Mouse (Mus musculus): Measurements from ENCODE around the gene 4933407L21Rik. TPM values are rescaled to one million over a fixed set of nuclear protein-coding genes. Genes with fewer than 3 reads are reported as not detected.
"Not testable (repeated sequence)": the region's sequence is repeated elsewhere in the genome, so short reads cannot be mapped to it uniquely, and the experiment has no call there.

4933407L21Rik gene
- polyA plus RNA-seq, 1 experiment = 2.2 TPM

- 93% methylated on average over 2 of the region's 2 CpGs for WGBS
- no peaks in the 10 kb centered on the region for H3K36me3 ChIP-seq (ENCODE audit: control insufficient read depth, insufficient read depth, low read length)
- DNase-seq = no peak
- H3K4me1 ChIP-seq (replicated peaks; ENCODE audit: control insufficient read depth, insufficient read depth, low read length) = no peaks in the 10 kb centered on the region
- no peak overlapping the region for H3K27ac ChIP-seq (ENCODE audit: control insufficient read depth, insufficient read depth, low read length)
- H3K4me3 ChIP-seq (ENCODE audit: control insufficient read depth, insufficient read depth, low read length) = no peak overlapping the region
- TF ChIP-seq CTCF (IDR thresholded peaks at IDR 0.05; ENCODE audit: borderline replicate concordance, control insufficient read depth, extremely low read depth, insufficient read depth, low read length, poor library complexity) = no peak
- TF ChIP-seq POLR2A (IDR thresholded peaks at IDR 0.05; ENCODE audit: control insufficient read depth, extremely low read depth, insufficient read depth, low read length, poor library complexity) = no peak
- no peaks in the 10 kb centered on the region for H3K27me3 ChIP-seq (ENCODE audit: control insufficient read depth, insufficient read depth, low read length)
Measured at GRCm38 (mm10) chr1:85973468-85973877, 45.2 kb downstream of the 4933407L21Rik start.

DNA sequence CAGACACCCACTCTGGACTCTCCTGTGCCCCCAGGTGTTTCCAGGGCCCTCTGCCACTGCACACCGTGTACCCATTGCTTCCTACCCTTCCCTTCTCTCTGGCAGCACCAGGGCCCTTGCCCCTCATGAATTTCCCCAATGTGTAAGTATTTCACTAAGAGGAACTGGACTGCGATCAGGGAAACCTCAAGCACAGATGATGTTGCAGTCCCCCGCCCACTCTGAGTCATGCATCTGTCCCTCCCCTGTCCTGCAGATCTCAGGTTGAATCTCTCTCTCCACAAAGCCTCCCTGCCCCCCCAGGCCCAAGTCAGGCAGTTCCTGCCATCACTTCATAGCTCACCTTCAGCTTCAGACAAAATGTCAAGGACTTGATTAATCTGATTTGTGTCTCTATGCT lies 49.4 kb downstream of the 4933407L21Rik start:
- 35% methylated on average over 3 of the region's 3 CpGs for WGBS
- no peaks in the 10 kb centered on the region for H3K27me3 ChIP-seq (ENCODE audit: control insufficient read depth, insufficient read depth, low read length)
- H3K4me3 ChIP-seq (ENCODE audit: control insufficient read depth, insufficient read depth, low read length) = no peak overlapping the region
- no peak overlapping the region for H3K27ac ChIP-seq (ENCODE audit: control insufficient read depth, insufficient read depth, low read length)
- TF ChIP-seq CTCF (IDR thresholded peaks at IDR 0.05; ENCODE audit: borderline replicate concordance, control insufficient read depth, extremely low read depth, insufficient read depth, low read length, poor library complexity) (no peak), POLR2A (IDR thresholded peaks at IDR 0.05; ENCODE audit: control insufficient read depth, extremely low read depth, insufficient read depth, low read length, poor library complexity) (no peak)
- H3K4me1 ChIP-seq (replicated peaks; ENCODE audit: control insufficient read depth, insufficient read depth, low read length) = no peaks in the 10 kb centered on the region; the same call in 1 of the 2 replicates
- no peak for DNase-seq
- no peaks in the 10 kb centered on the region for H3K36me3 ChIP-seq (ENCODE audit: control insufficient read depth, insufficient read depth, low read length)

DNA sequence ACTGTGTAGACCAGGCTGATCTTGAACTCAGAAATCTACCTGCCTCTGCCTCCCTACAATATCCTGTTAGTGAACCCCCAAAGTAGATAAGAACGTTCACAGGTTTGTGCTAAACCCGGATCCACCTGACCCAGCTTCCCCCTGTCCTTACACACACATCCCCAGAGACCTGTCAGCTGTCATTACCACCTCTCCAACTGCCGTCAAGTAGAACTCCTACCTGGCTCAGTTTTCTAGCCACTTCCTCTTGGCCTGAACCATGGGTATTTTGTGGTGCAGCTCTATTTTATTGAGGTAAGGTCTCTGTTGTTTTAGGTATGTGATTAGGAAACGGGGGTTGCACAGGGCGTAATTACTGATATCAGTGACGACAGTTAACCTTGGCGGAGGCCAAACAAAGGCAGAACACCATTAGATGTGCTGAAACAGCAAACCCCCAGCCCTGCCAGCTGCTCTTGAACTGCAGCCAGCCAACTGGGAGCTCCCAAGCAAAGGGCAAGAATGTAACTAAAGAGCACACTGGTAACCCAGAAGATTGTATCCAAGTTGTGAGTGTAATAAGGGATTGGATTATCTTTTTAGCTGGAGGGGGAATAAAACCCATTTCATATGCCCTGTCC lies 53.6 kb downstream of the 4933407L21Rik start:
- no peak for DNase-seq
- no peaks in the 10 kb centered on the region for H3K27me3 ChIP-seq (ENCODE audit: control insufficient read depth, insufficient read depth, low read length)
- no peaks in the 10 kb centered on the region for H3K36me3 ChIP-seq (ENCODE audit: control insufficient read depth, insufficient read depth, low read length)
- 26% methylated on average over 7 of the region's 7 CpGs for WGBS
- H3K4me1 ChIP-seq (replicated peaks; ENCODE audit: control insufficient read depth, insufficient read depth, low read length) = no peaks in the 10 kb centered on the region; the same call in 1 of the 2 replicates
- H3K4me3 ChIP-seq (ENCODE audit: control insufficient read depth, insufficient read depth, low read length) = no peak overlapping the region
- H3K27ac ChIP-seq (ENCODE audit: control insufficient read depth, insufficient read depth, low read length) = no peak overlapping the region
- no peak for TF ChIP-seq CTCF (IDR thresholded peaks at IDR 0.05; ENCODE audit: borderline replicate concordance, control insufficient read depth, extremely low read depth, insufficient read depth, low read length, poor library complexity)
- no peak for TF ChIP-seq POLR2A (IDR thresholded peaks at IDR 0.05; ENCODE audit: control insufficient read depth, extremely low read depth, insufficient read depth, low read length, poor library complexity)

GRCm38 (mm10) chr1:85985784-85986183 lies 57.5 kb downstream of the 4933407L21Rik start:
- H3K4me1 ChIP-seq (replicated peaks; ENCODE audit: control insufficient read depth, insufficient read depth, low read length) = no peaks in the 10 kb centered on the region; the same call in 1 of the 2 replicates
- no peaks in the 10 kb centered on the region for H3K36me3 ChIP-seq (ENCODE audit: control insufficient read depth, insufficient read depth, low read length)
- no peak overlapping the region for H3K27ac ChIP-seq (ENCODE audit: control insufficient read depth, insufficient read depth, low read length)
- TF ChIP-seq CTCF (IDR thresholded peaks at IDR 0.05; ENCODE audit: borderline replicate concordance, control insufficient read depth, extremely low read depth, insufficient read depth, low read length, poor library complexity) (no peak), POLR2A (IDR thresholded peaks at IDR 0.05; ENCODE audit: control insufficient read depth, extremely low read depth, insufficient read depth, low read length, poor library complexity) (no peak)
- H3K27me3 ChIP-seq (ENCODE audit: control insufficient read depth, insufficient read depth, low read length) = no peaks in the 10 kb centered on the region
- DNase-seq = no peak
- no peak overlapping the region for H3K4me3 ChIP-seq (ENCODE audit: control insufficient read depth, insufficient read depth, low read length)
- 64% methylated on average over 3 of the region's 3 CpGs for WGBS

DNA sequence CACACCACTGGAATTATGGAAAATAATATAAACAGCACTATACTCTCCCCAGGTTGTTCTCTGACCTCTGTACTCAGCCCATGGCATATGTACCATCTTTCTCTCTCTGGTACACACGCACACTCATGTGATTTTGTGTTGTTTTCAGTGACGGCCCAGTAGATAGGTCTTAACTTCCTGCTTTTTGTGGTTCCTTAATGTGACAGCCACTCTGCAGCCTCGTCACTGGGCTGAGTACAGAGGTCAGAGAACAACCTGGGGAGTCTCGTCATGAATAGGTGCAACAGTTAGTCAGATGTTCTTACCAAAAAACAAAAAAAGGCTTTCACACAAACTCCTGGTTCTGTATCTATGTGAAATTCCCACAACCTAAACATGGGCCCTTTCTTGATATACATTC lies 60.1 kb downstream of the 4933407L21Rik start:
- WGBS = 61% methylated on average over 4 of the region's 4 CpGs
- Histone ChIP-seq H3K27me3 (ENCODE audit: control insufficient read depth, insufficient read depth, low read length) (no peaks in the 10 kb centered on the region), H3K4me3 (ENCODE audit: control insufficient read depth, insufficient read depth, low read length) (no peak overlapping the region), H3K36me3 (ENCODE audit: control insufficient read depth, insufficient read depth, low read length) (no peaks in the 10 kb centered on the region), H3K27ac (ENCODE audit: control insufficient read depth, insufficient read depth, low read length) (no peak overlapping the region), H3K4me1 (replicated peaks; ENCODE audit: control insufficient read depth, insufficient read depth, low read length) (no peaks in the 10 kb centered on the region)
- no peak for TF ChIP-seq POLR2A (IDR thresholded peaks at IDR 0.05; ENCODE audit: control insufficient read depth, extremely low read depth, insufficient read depth, low read length, poor library complexity)
- TF ChIP-seq CTCF (IDR thresholded peaks at IDR 0.05; ENCODE audit: borderline replicate concordance, control insufficient read depth, extremely low read depth, insufficient read depth, low read length, poor library complexity) = no peak
- no peak for DNase-seq

DNA sequence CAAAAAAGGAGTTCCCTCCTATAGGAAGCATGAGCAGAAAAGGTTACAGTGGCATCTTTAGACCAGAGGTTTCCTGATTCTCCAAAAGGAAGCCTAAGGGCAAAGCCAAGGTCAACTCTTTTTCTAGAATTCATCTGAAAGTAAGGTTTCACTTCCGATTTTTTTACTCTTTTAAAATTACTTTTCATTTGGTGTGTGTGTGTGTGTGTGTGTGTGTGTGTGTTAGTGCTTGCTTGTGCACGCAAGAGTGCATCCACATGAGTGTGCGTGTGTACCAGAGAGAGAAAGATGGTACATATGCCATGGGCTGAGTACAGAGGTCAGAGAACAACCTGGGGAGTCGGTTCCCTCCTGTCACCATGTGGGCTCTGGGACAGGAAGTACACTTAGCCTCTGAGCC lies 60.6 kb downstream of the 4933407L21Rik start:
- not testable (repeated sequence) for H3K36me3 ChIP-seq (ENCODE audit: control insufficient read depth, insufficient read depth, low read length); H3K27me3 ChIP-seq (ENCODE audit: control insufficient read depth, insufficient read depth, low read length); H3K27ac ChIP-seq (ENCODE audit: control insufficient read depth, insufficient read depth, low read length); H3K4me3 ChIP-seq (ENCODE audit: control insufficient read depth, insufficient read depth, low read length); H3K4me1 ChIP-seq (replicated peaks; ENCODE audit: control insufficient read depth, insufficient read depth, low read length); DNase-seq
- 78% methylated on average over 4 of the region's 4 CpGs for WGBS

Other genes with a start within 250 kb of the 4933407L21Rik start
- gene A630001G21Rik, start 149.8 kb upstream of the 4933407L21Rik start, polyA plus RNA-seq (2012; rRNA removed) = 17.2 and 19.5 TPM in 2 replicates
- 65.1 and 72.8 TPM in 2 replicates for gene Cab39, start 135.0 kb upstream of the 4933407L21Rik start, polyA plus RNA-seq (2012; rRNA removed)
- gene Itm2c, start 34.2 kb upstream of the 4933407L21Rik start, polyA plus RNA-seq (2012; rRNA removed) = 186 and 232 TPM in 2 replicates
- 1.5 and 1.8 TPM in 2 replicates for gene Gpr55, start 32.5 kb downstream of the 4933407L21Rik start, polyA plus RNA-seq (2012; rRNA removed)
- 0.49 TPM in 1 of 2 replicates, not detected in the other for gene Spata3, start 88.3 kb downstream of the 4933407L21Rik start, polyA plus RNA-seq (2012; rRNA removed)
- gene 2810459M11Rik, start 117.4 kb downstream of the 4933407L21Rik start, polyA plus RNA-seq (2012; rRNA removed) = 0.13 and 0.34 TPM in 2 replicates
- gene Psmd1, start 135.9 kb downstream of the 4933407L21Rik start, polyA plus RNA-seq (2012; rRNA removed) = 59.7 and 61.2 TPM in 2 replicates
- 0.28 TPM in 1 of 2 replicates, not detected in the other for gene Htr2b, start 183.5 kb downstream of the 4933407L21Rik start, polyA plus RNA-seq (2012; rRNA removed)
- not detected in 2 replicates for gene Gm21972, start 205.2 kb downstream of the 4933407L21Rik start, polyA plus RNA-seq (2012; rRNA removed)
- gene Armc9, start 226.3 kb downstream of the 4933407L21Rik start, polyA plus RNA-seq (2012; rRNA removed) = 5.8 and 6.4 TPM in 2 replicates